Mouse (Mus musculus): Measurements from ENCODE around the gene Gm10570. TPM values are rescaled to one million over a fixed set of nuclear protein-coding genes. Genes with fewer than 3 reads are reported as not detected.

Gene Gm10570
- total RNA-seq, 2 experiments from 2014 or later: 1.0 to 1.7 TPM

DNA sequence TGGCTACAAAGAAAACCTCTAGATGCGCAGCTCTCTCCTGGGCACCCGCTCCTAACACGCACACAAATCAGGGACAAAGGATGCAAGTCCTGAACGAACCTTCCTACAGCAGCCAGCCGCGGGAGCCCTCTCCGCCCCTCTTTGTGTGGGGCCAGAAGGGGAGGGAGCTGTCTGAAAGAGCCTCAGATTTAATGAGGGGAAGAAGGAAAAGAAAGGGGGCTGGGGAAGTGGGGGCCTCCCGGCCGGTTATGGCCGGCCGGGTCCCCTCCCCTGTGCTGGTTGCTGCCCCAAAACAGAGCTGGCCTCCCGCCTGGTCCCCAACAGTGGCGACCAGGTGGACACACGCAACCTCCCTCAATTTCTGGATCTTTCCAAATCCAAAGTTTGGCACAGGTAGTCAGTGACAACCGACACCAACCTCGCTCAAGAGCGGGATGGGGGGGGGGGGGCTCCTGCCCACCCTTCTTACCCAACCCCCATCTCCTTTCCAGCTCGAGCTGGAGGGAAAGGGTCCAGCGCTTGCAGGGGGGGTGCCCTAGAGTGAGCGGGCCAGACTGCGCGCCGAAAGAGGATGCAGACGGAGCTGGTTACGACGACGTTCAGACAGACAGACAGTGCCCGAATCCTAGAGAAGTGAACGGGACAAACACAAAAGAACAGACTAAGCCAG, 34.0 kb downstream of the Gm10570 start:
- intact Hi-C loops (cut with DNase I): no loop called here
- peak; percentile 75 for DNase-seq

DNA sequence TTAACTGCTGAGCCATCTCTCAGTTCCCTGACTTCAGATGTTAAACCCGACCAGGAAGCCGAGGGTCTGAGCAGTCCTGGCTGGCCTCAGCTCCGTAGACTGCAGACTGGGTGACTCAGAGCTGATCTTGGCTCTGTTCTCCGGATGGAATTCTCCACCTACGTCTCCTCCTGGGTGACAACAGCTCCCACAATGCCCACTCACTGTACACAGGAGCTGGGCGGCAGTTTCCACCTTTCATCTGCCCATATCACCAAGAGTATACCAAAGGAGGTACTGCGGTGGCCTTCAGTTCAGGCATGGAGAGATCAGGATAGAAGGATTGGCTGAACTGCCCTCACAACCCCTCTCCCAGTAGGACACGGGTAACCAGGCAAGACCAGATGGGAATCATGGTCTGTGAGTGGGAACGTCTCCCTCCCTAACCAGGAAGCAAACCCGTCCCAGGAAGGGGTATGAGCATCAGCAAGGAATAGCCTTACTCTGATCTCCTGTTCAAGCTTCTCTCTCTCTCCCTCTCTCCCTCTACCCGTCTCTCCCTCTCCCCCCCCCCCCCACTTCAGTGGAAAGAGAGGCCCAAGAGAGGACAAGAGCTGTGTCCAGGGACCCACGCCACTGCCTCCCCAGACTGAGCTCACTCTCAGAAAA, 34.7 kb downstream of the Gm10570 start:
- intact Hi-C loops (cut with DNase I): no loop called here
- no peak for DNase-seq

DNA sequence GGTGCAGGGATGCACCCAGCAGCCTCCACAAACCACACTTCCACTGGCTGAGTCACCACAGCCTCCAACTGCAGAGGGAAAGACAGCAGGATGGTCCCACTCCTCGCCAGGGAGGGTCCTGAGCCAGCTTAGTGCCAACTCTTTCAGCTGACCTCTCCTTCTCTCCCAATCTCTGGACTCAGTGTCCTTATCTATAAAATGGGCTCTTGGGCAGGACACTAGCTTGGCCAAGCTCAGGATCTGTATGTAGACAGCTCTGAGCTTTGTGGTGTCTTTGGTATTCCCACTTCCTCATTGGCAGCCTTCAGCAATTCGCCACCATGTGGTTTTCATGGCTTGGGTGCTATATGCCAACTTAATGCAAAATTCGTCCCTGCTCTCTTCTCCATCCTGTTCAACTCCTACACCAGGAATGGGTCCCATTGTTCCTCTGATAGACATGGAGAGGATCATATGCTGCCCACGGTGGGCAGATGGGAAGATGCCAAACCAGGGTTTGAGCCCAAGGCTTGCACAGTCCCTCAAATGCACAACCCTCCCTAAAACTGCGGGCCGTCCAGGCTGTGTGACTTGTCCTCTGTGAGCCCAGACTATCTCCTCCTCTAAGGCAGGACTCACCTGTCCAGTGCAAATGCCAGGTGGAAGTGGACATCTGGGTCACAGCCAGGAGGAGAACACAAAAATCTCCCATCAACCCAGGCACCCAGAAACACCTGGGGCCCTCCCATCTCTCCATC, 37.7 kb downstream of the Gm10570 start:
- intact Hi-C loops (cut with DNase I): no loop called here
- peak; percentile 33 for DNase-seq

DNA sequence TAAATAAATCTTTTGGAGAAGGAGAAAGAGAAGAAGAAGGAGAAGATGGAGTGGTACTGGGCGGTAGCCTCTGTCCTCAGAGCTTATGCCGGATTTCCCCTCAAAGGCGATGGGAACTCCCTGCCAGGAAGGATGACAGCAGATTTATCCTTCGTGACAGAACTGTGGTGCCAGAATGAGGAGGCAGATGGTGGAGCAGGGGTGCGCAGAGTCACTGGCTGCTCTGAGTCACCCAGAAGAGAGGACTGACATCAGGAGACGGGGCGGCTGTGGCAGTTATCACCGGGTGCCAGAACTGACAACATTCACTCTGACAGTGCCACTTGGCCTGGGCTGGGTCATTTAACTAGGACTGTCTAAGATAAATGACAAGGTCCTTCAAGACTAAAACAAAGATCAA, 38.4 kb downstream of the Gm10570 start:
- intact Hi-C loops (cut with DNase I): no loop called here
- DNase-seq: peak; percentile 81

DNA sequence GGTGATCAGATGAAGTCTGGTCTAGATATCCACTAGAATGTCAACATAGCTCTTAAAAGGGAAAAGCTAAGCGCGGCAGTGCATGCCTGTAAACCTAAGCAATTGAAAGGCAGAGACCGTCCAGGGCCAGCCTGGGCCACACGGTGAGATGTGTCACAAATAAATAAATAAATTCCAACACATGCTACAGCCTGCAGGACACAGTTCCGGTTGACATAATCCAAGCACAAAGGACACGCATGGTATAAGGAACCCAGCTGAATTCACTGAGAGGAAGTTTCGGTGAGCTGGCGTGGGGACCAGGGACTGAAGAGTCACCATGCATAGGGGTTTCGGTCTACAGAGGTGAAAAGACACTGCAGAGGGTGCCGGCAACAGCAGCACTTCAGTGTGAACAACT, 39.7 kb downstream of the Gm10570 start:
- intact Hi-C loops (cut with DNase I): no loop called here
- no peak for DNase-seq

DNA sequence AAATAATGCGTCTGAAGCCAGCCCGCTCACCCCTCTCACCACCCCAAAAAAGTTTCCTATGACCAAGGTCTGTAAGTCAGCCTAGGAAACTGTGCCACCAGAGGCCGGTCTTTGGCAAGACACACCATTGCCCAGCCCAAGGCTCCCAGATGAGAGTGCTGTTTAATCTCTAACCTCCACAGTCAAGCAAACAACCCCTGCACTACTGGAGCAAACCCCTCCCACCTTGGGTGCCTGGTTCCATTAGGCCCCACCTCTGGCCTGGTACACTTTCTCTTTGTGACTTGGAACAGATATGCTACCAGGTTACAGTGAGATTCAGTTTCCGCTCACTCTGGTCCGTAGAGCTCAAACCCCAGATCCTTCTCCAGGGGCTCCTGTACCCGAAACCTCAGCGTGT, 41.4 kb downstream of the Gm10570 start:
- DNase-seq: no peak
- intact Hi-C loops (cut with DNase I): no loop called here

DNA sequence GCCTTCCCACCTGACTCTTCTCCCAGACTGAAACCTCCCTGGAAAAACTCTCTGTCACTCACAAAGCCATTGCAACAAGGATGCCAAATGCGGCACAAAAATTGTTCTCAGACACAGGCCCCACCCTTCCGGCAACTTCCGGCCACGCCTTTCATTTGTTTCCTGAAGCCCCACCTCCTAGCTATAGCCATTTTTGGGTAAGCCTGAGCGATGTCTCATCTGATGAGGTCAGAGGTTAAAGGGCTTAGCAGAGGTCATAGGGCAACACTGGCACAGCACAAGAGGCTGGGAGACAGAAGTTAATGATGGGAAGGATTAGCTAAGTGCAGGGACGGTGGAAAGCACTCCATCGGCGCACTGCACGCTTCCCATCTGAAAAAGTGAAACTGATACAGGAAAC, 41.9 kb downstream of the Gm10570 start:
- no peak for DNase-seq

DNA sequence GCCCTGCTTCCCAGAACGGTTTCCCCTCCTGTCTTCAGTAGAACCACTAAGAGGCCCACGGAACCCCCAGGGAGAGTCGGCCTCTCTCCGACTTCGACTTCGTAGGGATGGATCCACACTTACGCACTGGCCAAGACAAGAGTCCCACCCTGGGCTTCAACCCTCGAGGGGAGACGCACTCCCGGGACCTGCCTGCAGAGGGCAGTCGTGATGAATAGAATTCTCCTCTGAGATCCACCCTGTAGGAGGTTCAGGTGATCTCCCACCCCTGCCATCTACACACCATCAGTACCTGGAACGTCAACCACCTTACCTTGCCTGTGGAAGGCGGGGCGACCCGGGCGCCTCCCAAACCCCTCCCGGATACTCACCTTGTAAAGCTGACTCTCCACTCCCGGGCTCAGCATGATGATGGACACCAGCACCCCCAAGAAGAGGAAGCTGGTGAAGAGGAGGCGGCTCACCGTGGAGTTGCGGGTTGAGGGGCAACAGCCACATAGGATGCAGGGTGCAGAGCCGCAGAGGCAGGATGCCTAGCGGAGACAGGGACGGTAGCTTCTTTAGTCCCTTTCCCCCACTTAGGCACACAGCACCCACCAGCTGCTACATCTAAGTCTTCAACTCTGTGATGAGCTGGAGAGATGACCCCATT, 43.6 kb downstream of the Gm10570 start:
- peak; percentile 75 for DNase-seq
- intact Hi-C loops (cut with DNase I): no loop called here

More for the DNA sequence above, 41.9 kb downstream of the Gm10570 start:
- intact Hi-C loops (cut with DNase I): no loop called here

DNA sequence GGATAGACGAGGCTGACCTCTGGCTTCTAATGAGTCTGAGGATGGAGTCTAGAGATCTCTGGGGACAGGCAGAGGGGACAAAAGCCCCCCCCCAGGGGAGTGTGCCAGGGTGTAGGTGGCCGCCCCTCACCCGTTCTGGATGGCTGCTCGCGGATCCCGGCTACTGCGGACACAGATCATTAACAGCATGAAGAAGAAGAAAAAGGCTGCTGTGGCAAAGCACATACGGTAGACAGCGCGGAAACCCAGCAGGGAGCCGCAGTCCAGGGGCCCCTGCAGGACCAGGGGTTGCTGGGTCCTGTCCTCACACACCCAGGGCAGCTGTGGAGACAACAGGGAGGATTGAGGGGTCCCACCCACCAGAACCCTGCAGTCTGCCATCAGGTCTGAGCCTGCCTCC, 44.3 kb downstream of the Gm10570 start:
- DNase-seq: no peak
- intact Hi-C loops (cut with DNase I): no loop called here

DNA sequence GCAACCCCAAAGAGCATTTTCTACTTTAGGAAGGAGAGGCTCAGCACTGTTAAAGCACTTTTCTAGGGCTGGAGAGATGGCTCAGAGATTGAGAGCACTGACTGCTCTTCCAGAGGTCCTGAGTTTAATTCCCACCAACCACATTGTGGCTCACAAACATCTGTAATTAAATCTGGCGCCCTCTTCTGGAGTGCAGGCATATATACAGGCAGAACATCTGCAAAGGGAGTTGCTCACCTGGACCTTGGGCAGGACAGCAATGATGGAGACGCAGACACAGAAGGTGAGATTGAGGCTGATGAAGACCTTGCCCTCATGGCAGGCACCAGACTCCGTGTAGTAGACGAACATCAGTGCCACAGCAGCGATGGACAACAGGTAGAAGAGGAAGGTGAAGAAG, 48.1 kb downstream of the Gm10570 start:
- intact Hi-C loops (cut with DNase I): no loop called here
- no peak for DNase-seq

Other genes starting within 250 kb of the Gm10570 start
- gene Pef1, start 206.1 kb downstream of the Gm10570 start, total RNA-seq (2021): 10 to 100 TPM; 33.8 to 36.1 TPM
- gene Hcrtr1, start 169.3 kb downstream of the Gm10570 start, total RNA-seq (2021): 1 to 10 TPM; 1.9 to 3.6 TPM
- 1 to 10 TPM; 1.6 to 2.5 TPM for gene Tinagl1, start 133.6 kb downstream of the Gm10570 start, total RNA-seq (2021)
- gene Gm853, start 86.3 kb downstream of the Gm10570 start, total RNA-seq (2021): not detected
- 1 to 10 TPM; 8.5 to 9.2 TPM for gene Serinc2, start 29.5 kb downstream of the Gm10570 start, total RNA-seq (2021)
- gene Fabp3, start 79 bp downstream of the Gm10570 start, total RNA-seq (2021): 100 to 1,000 TPM; 192 to 199 TPM
- gene Zcchc17, start 51.3 kb upstream of the Gm10570 start, total RNA-seq (2021): 10 to 100 TPM; 50.7 to 54.9 TPM
- gene Snrnp40, start 51.5 kb upstream of the Gm10570 start, total RNA-seq (2021): 10 to 100 TPM; 42.4 to 46.1 TPM

Measured in left cerebral cortex, postnatal 4 days (tissue).